Mouse (Mus musculus) limb, embryonic 12.5 days (tissue): Measurements from ENCODE around the gene Tmem132b. TPM values are rescaled to one million over a fixed set of nuclear protein-coding genes. Genes with fewer than 3 reads are reported as not detected.

Experiments used
- ATAC-seq: fragments of 200-750 bp; cut with Nextera tagmentation; 2 replicates; pipeline ENCODE4 v1.8.0; 2017; ENCODE audit warnings: low read depth, moderate TSS enrichment; ENCODE audit not compliant: insufficient number of reproducible peaks, insufficient read depth, low FRiP score, low TSS enrichment
- H3K27ac ChIP-seq: fragments of 300-500 bp; sonication (generic); 2 replicates; pipeline ENCODE4 v1.5.1; 2016; ENCODE audit warnings: mild to moderate bottlenecking, moderate library complexity
- H3K27me3 ChIP-seq: fragments of 300-500 bp; sonication (generic); 2 replicates; pipeline ENCODE4 v1.6.1; 2016; ENCODE audit warnings: mild to moderate bottlenecking, moderate library complexity
- H3K36me3 ChIP-seq: fragments of 300-500 bp; sonication (generic); 2 replicates; pipeline ENCODE4 v1.6.1; 2016; ENCODE audit warnings: mild to moderate bottlenecking, moderate library complexity
- H3K4me1 ChIP-seq: fragments of 300-500 bp; sonication (generic); replicated peaks from 2 replicates; pipeline ENCODE4 v1.6.1; 2016
- H3K4me2 ChIP-seq: fragments of 300-500 bp; sonication (generic); 2 replicates; pipeline ENCODE4 v1.6.1; 2016; ENCODE audit warnings: mild to moderate bottlenecking, moderate library complexity
- H3K4me3 ChIP-seq: fragments of 300-500 bp; sonication (generic); replicated peaks from 2 replicates; pipeline ENCODE4 v1.5.1; 2016; ENCODE audit warnings: mild to moderate bottlenecking
- H3K9ac ChIP-seq: fragments of 300-500 bp; sonication (generic); replicated peaks from 2 replicates; pipeline ENCODE4 v1.6.1; 2016; ENCODE audit warnings: mild to moderate bottlenecking, moderate library complexity
- H3K9me3 ChIP-seq: fragments of 300-500 bp; sonication (generic); 2 replicates; pipeline ENCODE4 v1.6.1; 2016; ENCODE audit warnings: mild to moderate bottlenecking, moderate library complexity
- WGBS: fragments of 180-500 bp; shearing (Covaris S2); methylation state at CpG from one replicate; pipeline ENCODE4 v1.1.7; 2016; 5-methylcytosine and 5-hydroxymethylcytosine counted together
- polyA plus RNA-seq: library from polyadenylated mRNA; unstranded; fragments of >200 nt; fragmentation: Nextera tagmentation; extraction: Ambion mirVana; gene quantifications from 2 replicates; pipeline ENCODE4 v1.2.1, GENCODE M21; 2016

Gene Tmem132b
- polyA plus RNA-seq, 1 experiment from 2014 or later = 0.13 TPM

DNA sequence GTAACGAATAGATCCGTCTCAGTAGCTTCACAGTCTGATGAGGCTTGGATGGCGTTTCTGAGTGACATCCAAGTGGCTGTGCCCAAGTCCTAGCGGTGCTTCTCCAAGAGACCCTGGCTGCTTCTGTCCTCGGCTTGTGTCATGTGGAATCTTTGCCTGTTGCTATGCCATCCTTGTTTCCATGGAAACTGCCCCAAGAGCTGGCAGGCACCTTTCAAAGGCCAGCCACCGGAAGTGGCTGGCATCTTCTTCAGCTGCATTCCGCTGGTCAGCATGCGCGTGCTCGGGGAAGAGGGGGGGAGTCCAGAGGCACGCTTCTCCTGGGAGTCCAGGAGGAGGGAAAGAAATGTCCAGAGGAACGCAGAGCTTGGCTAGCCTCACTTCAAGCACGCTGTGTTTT lies 144.0 kb downstream of the Tmem132b start:
- Histone ChIP-seq H3K4me3 (no peak overlapping the region), H3K9me3 (no peaks in the 10 kb centered on the region), H3K4me2 (no peak overlapping the region), H3K9ac (no peak overlapping the region), H3K4me1 (no peaks in the 10 kb centered on the region), H3K36me3 (no peaks in the 10 kb centered on the region), H3K27ac (no peak overlapping the region), H3K27me3 (no peaks in the 10 kb centered on the region)
- 54% methylated on average over 13 of the region's 13 CpGs for WGBS
- no peak for ATAC-seq

DNA sequence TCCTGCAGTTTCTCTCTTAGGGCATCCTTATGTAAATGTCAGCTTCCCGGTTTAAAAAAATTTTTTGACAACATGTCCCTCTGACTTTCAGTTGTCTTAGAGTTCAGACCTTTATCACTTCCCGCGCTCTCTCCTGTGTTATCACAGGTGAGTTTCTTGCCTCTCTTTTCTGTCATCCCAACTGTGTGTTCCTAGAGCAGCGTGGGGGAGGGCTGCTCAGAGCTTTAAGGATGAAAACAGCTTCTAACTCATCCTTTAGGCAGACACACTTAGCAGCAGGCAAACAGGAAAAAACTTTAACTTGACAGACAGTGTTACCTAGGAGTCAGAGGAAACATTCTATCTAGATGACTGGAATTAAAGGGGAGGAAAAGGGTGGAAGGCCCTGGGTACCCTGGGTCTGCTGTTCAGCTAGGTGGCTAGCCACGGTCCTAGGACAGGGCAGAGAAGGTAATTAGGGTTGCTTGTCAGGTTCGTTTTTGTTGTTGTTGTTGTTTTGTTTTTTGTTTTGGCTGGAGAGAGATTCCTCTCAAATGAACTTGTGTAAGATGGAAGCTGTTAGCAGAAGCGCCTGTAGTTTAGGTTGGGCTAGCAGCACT lies 144.6 kb downstream of the Tmem132b start:
- H3K36me3 ChIP-seq = no peaks in the 10 kb centered on the region
- no peak overlapping the region for H3K27ac ChIP-seq
- no peaks in the 10 kb centered on the region for H3K9me3 ChIP-seq
- WGBS = 71% methylated on average over 7 of the region's 7 CpGs
- H3K9ac ChIP-seq = no peak overlapping the region
- ATAC-seq = no peak
- no peaks in the 10 kb centered on the region for H3K27me3 ChIP-seq
- no peak overlapping the region for H3K4me2 ChIP-seq
- H3K4me3 ChIP-seq = no peak overlapping the region
- H3K4me1 ChIP-seq = no peaks in the 10 kb centered on the region

DNA sequence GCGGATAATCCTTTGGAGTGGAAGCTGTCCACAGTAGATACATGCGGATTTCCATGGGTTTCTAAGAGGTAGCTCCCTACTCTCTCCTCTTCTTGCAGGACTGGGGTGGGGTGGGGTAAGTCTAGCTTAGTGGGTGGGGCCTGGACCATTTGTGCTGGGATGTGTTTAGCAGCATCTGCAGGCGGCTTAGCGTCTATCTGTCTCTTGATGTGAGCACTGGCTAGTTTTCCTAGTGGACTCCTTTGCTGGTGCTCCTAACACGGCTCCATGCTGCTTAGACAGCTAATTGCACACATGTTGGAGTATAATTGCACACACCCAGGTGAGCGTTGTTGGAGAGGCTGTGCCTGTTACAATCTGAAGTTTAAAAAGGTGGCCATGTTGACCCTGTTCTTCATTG lies 149.3 kb downstream of the Tmem132b start:
- Histone ChIP-seq H3K27ac (no peak overlapping the region), H3K27me3 (no peaks in the 10 kb centered on the region), H3K4me3 (no peak overlapping the region), H3K9me3 (no peaks in the 10 kb centered on the region), H3K9ac (no peak overlapping the region), H3K4me2 (no peak overlapping the region), H3K4me1 (no peaks in the 10 kb centered on the region), H3K36me3 (no peaks in the 10 kb centered on the region)
- ATAC-seq = no peak
- 91% methylated on average over 6 of the region's 6 CpGs for WGBS

DNA sequence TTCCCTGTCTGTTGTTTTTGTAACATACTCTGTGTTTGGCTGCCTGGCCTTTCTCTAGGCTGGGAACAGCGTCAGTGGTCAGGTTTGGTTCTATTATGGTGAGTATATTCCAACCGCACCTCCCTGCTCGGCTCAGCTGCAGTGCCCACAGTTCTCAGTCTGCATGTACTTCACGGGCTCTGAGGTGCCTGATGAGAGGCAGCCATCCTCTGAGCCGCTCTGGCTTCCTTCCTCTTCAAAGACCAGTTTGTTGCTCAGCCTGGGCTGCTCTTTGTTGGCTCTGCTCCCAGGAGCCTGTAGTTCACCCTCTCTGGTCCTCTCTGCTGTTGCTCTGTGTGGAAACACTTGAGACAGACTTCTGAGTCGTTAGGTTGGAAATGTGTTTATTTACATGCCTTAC lies 151.9 kb downstream of the Tmem132b start:
- Histone ChIP-seq H3K36me3 (no peaks in the 10 kb centered on the region), H3K4me1 (no peaks in the 10 kb centered on the region), H3K9me3 (no peaks in the 10 kb centered on the region), H3K4me2 (no peak overlapping the region), H3K27ac (no peak overlapping the region), H3K9ac (no peak overlapping the region), H3K4me3 (no peak overlapping the region), H3K27me3 (no peaks in the 10 kb centered on the region)
- ATAC-seq = no peak
- 72% methylated on average over 6 of the region's 6 CpGs for WGBS

DNA sequence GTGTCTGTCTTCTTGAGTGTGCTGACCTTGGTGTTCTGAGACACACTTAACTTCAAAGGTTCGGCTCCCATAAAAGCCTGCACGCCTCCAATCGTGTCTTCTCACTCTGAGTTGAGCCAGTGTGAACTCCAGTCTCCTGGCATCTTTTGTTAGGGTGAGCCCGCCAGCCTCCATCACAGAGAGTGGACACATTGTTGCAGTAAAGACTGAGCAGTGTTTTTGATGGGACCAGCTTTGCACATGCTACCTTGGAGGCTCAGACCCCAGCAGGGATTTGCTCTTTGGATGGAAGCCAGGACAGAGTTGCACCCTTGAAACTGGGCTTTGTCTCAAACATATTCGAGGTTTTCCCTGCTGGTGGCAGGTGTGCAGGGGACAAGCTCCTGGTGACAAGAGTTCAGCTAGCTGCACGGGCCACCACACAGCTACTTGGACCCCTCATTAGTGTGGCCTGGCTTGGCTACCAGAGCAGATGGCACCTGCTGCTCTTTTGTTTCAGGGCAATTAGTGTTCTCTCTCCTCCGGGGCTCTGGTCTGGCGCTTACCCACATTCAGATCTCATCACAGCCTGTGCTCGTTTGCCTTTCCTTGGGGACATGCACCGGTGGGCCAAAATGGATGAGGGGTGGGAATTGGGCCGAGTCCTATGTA lies 154.2 kb downstream of the Tmem132b start:
- no peaks in the 10 kb centered on the region for H3K27me3 ChIP-seq
- no peak overlapping the region for H3K4me3 ChIP-seq
- 66% methylated on average over 11 of the region's 11 CpGs for WGBS
- no peaks in the 10 kb centered on the region for H3K4me1 ChIP-seq
- no peaks in the 10 kb centered on the region for H3K36me3 ChIP-seq
- no peak overlapping the region for H3K9ac ChIP-seq
- no peak overlapping the region for H3K27ac ChIP-seq
- H3K4me2 ChIP-seq = no peak overlapping the region
- ATAC-seq = no peak
- H3K9me3 ChIP-seq = no peaks in the 10 kb centered on the region

DNA sequence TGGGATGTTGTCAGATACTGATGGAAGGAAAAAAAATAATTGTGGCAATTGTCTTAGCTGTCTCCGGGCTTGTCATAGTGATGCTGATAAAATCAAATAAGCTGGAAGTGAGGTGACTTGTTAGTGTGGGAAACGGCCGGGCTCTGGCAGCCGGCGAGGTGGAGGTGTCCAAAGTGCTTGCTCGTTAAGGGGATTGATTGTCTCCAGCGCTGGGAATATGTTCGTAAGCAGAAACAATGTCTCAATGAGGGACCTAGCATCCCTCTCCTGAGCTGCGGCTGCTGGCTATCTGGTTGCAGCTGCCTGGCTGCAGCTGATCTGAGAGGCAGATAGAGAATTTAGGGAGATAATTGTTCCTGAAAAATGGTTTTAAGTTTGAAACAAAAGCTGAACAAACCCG lies 161.0 kb downstream of the Tmem132b start:
- 46% methylated on average over 10 of the region's 10 CpGs for WGBS
- no peak for ATAC-seq
- H3K9me3 ChIP-seq = no peaks in the 10 kb centered on the region

DNA sequence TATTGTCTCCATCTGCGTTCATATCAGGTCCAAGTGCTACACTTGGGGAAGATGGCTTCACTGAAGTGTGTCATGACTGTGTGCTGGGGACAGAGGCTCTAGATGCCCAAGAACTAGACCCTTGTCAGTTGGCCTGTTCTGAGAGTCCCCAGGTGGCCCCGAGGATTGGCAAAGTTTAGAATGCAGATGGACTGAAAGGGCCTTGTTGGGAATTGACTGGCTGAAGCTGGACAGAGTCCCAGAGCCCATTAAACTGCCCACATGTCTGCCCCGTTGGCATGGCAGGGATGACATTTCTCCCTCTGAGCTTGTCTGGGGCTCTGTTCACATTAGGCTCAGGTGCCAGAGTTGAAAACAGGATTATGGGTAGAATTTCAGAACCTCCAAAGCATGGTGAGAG lies 167.8 kb downstream of the Tmem132b start:
- no peak overlapping the region for H3K27ac ChIP-seq
- no peak overlapping the region for H3K4me2 ChIP-seq
- no peaks in the 10 kb centered on the region for H3K36me3 ChIP-seq
- no peaks in the 10 kb centered on the region for H3K27me3 ChIP-seq
- 79% methylated on average over 3 of the region's 3 CpGs for WGBS
- no peak overlapping the region for H3K4me3 ChIP-seq
- H3K9me3 ChIP-seq = no peaks in the 10 kb centered on the region
- no peaks in the 10 kb centered on the region for H3K4me1 ChIP-seq
- no peak for ATAC-seq
- H3K9ac ChIP-seq = no peak overlapping the region

More for the DNA sequence above, 161.0 kb downstream of the Tmem132b start:
- no peaks in the 10 kb centered on the region for H3K27me3 ChIP-seq
- H3K4me2 ChIP-seq = no peak overlapping the region
- H3K4me1 ChIP-seq = no peaks in the 10 kb centered on the region
- no peak overlapping the region for H3K9ac ChIP-seq
- H3K4me3 ChIP-seq = no peak overlapping the region
- H3K27ac ChIP-seq = no peak overlapping the region
- H3K36me3 ChIP-seq = no peaks in the 10 kb centered on the region

DNA sequence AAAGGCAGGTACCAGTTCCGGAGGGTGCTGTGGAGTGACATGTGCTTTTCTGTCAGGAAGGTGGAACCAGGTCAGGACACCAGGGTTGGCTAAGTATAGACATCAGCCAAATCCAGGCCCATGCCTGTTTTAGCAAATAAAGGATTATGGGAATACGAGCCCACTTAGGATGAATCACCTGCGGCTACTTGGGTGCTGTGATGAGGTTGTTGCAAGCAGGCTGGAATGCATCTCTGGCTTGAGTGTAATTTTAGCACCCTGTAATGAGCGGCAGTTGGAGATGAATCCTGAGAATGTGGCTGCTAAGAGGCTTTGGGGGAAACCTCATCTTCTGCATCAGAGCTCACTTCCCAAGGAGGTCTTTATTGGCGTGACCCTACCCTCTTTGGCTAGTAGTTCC lies 168.7 kb downstream of the Tmem132b start:
- Histone ChIP-seq H3K27me3 (no peaks in the 10 kb centered on the region), H3K36me3 (no peaks in the 10 kb centered on the region), H3K4me2 (no peak overlapping the region), H3K9me3 (no peaks in the 10 kb centered on the region), H3K9ac (no peak overlapping the region), H3K4me3 (no peak overlapping the region), H3K4me1 (no peaks in the 10 kb centered on the region), H3K27ac (no peak overlapping the region)
- no peak for ATAC-seq
- 82% methylated on average over 5 of the region's 5 CpGs for WGBS

DNA sequence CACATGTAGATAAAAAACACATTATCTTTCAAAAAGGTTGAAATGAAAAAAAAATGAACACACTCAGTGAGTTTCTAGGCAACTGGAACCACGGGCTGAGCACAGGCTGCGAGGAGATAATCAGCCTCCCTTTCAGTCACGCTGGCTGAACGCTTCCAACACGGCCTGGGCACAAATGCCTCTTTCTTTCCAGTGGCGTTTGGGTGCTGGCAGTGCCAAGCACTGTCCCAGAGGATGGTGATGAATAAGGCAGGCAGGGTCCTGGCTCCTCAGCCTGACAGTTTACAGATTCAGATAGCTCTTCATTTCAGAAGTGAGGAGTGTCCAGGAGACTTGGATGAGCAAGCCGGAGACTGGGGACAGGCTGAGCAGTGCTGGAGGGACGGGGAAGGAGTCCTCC lies 173.8 kb downstream of the Tmem132b start:
- H3K9ac ChIP-seq = no peak overlapping the region
- H3K27me3 ChIP-seq = no peaks in the 10 kb centered on the region
- ATAC-seq = no peak
- H3K4me1 ChIP-seq = no peaks in the 10 kb centered on the region
- H3K9me3 ChIP-seq = no peaks in the 10 kb centered on the region
- H3K4me3 ChIP-seq = no peak overlapping the region
- WGBS = 75% methylated on average over 8 of the region's 8 CpGs
- H3K36me3 ChIP-seq = no peaks in the 10 kb centered on the region
- no peak overlapping the region for H3K27ac ChIP-seq
- no peak overlapping the region for H3K4me2 ChIP-seq

DNA sequence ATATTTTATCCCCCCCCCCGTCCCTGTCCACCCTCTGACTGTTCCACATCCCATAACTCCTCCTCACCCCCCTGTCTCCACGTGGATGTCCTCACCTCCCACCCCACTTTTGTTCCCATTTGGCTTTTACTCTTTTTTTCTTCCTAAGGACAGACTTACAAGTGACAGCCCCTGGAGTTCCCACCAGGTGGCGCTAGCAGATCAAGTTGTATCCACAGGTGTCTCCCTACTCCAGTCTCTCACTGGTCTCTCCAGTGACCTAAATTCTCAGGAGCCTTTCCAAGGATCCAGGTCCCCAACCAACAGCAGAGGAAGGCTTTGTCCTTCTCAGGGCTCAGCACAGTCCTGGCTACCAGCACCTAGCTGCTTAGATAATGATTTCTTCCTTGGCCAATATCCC lies 177.6 kb downstream of the Tmem132b start:
- no peak overlapping the region for H3K4me3 ChIP-seq
- no peak overlapping the region for H3K4me2 ChIP-seq
- H3K9ac ChIP-seq = no peak overlapping the region
- H3K9me3 ChIP-seq = no peaks in the 10 kb centered on the region
- ATAC-seq = no peak
- 2% methylated on average over 3 of the region's 3 CpGs for WGBS
- no peak overlapping the region for H3K27ac ChIP-seq
- H3K27me3 ChIP-seq = no peaks in the 10 kb centered on the region
- H3K4me1 ChIP-seq = no peaks in the 10 kb centered on the region
- no peaks in the 10 kb centered on the region for H3K36me3 ChIP-seq

DNA sequence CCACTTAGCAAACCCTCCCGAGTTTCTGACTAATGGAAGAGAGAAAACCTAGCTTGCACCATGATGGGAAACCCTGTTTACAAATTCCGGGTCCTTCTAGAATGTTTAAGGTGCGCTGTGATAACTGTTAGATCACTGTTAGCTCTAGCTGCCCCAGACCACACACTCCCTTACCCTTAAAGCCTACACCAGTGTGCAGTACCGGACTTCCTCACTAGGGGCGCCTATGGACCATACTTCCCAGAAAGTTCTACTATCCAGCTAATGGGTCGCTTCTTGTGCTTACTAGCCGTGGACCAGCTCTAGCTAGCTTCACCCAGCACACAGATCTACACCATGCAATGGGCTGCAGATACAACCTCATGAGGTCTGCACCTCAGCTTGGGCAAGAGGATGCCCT lies 195.2 kb downstream of the Tmem132b start:
- H3K27me3 ChIP-seq = no peaks in the 10 kb centered on the region
- H3K9ac ChIP-seq = no peak overlapping the region
- H3K27ac ChIP-seq = no peak overlapping the region
- peaks cover 34% of the 10 kb centered on the region for H3K9me3 ChIP-seq
- no peak overlapping the region for H3K4me2 ChIP-seq
- no peaks in the 10 kb centered on the region for H3K4me1 ChIP-seq
- H3K36me3 ChIP-seq = no peaks in the 10 kb centered on the region
- no peak for ATAC-seq
- 89% methylated on average over 7 of the region's 7 CpGs for WGBS
- no peak overlapping the region for H3K4me3 ChIP-seq

DNA sequence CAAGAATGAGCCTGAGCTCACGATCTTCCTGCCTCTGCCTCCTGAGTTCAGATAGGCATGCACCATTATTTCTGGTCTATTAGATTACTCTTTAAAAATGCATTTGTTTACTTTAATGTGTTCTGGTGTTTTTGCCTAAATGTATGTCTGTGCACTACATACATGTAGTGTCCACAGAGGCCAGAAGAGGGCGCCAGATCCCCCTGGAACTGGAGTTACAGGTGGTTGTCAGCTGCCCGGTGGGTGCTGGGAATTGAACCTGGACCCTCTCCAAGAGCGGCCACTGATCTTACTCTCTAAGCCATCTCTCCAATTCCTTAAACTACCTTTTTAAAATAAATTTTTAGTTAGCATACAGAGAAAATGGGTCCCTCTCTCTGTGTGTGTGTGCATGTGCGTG lies 195.9 kb downstream of the Tmem132b start:
- Histone ChIP-seq H3K4me3 (no peak overlapping the region), H3K4me1 (no peaks in the 10 kb centered on the region), H3K27me3 (no peaks in the 10 kb centered on the region), H3K9me3 (peaks cover 34% of the 10 kb centered on the region), H3K9ac (no peak overlapping the region), H3K27ac (no peak overlapping the region), H3K36me3 (no peaks in the 10 kb centered on the region), H3K4me2 (no peak overlapping the region)
- WGBS = 81% methylated on average over 5 of the region's 5 CpGs
- ATAC-seq = no peak
